Mouse (Mus musculus) splenic B cell, adult 2 months (primary cell): ENCODE results near the gene Rundc1.
"Not testable (repeated sequence)": the region's sequence is repeated elsewhere in the genome, so short reads cannot be mapped to it uniquely, and the experiment has no call there.

Source experiments
- DNase-seq: peaks from one replicate; pipeline ENCODE4 v3.0.0-alpha.2; 2011; ENCODE audit warnings: low read depth, low spot score
- H3K27me3 ChIP-seq: 2 replicates; pipeline ENCODE4 v1.6.1; 2012; ENCODE audit warnings: mild to moderate bottlenecking, low read length, moderate library complexity, mixed read lengths; ENCODE audit not compliant: control insufficient read depth, poor library complexity, insufficient read depth, severe bottlenecking
- H3K36me3 ChIP-seq: 2 replicates; pipeline ENCODE4 v1.6.1; 2012; ENCODE audit warnings: mild to moderate bottlenecking, low read length, moderate library complexity, mixed read lengths; ENCODE audit not compliant: control insufficient read depth, poor library complexity, insufficient read depth, severe bottlenecking

Gene Rundc1

DNA sequence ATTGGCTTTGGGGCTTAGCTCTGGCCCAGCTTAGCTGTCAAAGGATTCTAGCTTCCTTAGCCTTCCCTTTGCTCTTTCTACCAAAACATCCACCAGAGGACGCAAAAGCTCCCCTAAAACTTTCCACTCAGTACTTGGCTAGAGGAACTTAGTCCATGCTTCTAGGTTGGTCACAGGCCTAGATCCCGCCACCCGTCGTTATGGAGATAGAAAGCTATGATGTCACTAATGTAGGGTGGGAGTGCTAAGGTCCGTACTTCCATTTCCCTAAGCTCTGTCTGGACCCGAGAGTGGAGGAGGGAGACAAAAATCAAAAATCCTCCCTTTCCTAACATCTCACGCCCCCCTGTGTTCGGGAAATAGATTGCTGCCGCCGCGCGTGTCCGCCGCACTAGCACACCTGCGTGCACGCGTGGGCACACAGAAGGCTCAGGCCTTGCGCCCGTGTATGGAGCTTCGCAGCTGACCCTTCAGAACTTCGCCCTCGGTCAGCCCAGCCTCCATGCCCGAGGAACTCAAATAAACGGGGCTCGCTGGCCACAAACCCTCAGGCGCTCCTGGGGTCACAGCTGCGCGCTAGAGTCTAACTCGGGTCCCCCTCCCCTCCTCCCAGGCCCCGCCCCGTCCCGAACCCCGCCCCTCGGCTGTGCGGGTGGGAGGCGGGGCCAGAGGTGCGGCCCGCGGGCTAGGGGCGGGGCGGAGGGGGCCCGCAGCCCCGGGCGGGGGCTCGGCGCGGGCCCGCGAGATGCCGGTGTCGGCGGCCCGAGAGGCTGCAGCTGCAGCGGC lies 42.8 kb downstream of the Rundc1 start:
- DNase-seq, result peak; percentile 71
- Histone ChIP-seq H3K27me3 (peaks cover 4% of the 10 kb centered on the region; the same call in 1 of the 2 replicates), H3K36me3 (no peaks in the 10 kb centered on the region)

DNA sequence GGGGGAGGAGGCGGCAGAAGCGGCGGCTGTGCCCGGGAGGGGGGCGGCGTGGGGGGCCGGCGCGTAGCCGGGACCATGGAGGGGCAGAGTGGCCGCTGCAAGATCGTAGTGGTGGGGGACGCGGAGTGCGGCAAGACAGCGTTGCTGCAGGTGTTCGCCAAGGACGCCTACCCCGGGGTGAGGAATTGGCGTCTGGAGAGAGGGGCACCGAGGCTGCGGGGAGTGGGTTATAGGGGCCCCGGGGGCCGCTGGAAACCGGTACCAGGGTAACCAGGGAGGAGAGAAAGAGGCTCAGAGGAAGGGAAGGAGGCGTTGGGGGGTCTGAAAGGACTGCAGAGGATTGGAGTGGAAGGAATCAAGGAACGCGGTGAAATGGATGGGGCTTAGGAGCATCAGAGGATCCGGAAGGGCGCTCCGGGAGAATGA lies 43.4 kb downstream of the Rundc1 start:
- Histone ChIP-seq H3K36me3 (no peaks in the 10 kb centered on the region), H3K27me3 (peaks cover 4% of the 10 kb centered on the region; the same call in 1 of the 2 replicates)
- DNase-seq, result no peak

DNA sequence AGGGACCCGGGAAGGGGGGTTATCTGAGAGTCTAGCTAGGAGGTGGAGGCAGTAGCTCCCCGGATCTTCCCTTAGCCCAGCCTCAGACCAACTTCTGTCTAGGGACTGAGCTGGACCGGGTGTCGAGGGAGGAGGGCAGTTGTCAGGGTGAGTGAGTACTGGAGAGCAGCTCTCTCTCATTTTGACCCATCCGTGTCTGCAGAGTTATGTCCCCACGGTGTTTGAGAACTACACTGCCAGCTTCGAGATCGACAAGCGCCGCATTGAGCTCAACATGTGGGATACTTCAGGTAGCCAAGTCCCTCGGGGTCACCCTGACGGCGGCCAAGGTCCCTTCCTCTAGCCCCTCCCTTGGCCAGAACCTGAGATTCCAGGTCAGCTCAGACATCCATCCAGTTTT lies 43.8 kb downstream of the Rundc1 start:
- H3K36me3 ChIP-seq, result no peaks in the 10 kb centered on the region
- peaks cover 4% of the 10 kb centered on the region; the same call in 1 of the 2 replicates for H3K27me3 ChIP-seq
- DNase-seq, result peak; percentile 16

DNA sequence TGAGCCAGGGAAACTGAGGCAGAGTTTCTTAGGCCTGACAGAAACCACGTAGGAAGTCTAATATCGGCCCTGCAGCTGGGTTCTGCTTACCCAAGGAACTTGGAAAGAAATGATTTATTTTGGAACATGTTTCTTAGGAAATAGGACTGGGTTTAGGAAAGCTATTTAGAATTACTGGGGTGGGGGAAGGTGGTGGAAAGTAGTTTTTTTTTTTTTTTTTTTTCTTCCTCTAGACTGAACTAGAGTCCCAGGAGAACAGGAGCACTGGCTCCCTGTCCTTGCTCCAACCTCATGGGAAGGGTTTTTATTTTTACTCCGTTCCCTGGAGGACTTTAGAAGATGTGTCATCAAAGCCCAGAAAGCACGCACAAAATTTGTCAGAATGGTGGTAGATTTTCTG lies 44.3 kb downstream of the Rundc1 start:
- H3K27me3 ChIP-seq, result peaks cover 4% of the 10 kb centered on the region; the same call in 1 of the 2 replicates

DNA sequence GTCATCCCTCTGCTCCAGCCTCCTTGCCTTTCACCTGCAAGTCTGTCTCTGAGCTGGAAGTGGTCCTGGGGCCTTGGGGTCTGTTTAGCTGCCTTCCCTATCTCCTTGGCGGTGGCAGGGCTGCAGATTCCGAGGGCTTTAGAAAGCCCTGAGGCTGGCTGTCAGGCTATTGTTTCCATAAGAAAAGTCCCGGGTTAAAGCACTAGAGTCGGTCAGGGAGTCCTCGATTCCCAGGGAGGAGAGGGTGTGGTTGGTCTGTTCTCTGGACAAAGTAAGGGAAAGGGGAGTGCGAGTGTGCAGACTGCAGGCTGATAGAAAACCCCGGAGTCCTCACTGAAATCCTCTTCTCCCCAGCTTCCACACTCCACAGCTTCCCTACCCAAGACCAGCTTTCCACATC lies 45.3 kb downstream of the Rundc1 start:
- no peaks in the 10 kb centered on the region for H3K36me3 ChIP-seq
- DNase-seq, result no peak
- peaks cover 4% of the 10 kb centered on the region; the same call in 1 of the 2 replicates for H3K27me3 ChIP-seq

More for the DNA sequence above, 44.3 kb downstream of the Rundc1 start:
- DNase-seq, result no peak
- no peaks in the 10 kb centered on the region for H3K36me3 ChIP-seq

DNA sequence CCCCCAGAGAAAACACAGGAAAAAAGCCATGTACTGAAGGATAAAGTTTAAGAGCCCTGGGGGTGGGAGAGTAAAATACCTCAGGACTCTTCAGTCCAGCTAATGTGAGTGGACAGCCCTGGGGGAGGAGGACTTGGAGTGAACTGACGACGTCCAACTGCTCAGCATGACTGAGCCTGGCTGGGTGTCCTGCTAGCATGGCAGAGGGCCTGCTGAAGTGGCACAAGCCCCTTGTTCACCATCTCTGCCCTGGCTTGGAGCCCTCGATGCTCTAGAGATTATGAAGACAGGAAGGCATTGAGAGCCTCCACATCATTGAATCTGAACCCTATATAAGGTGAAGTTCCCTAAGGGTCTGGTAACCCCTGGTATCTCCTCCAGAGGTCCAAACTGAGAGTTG lies 47.0 kb downstream of the Rundc1 start:
- no peaks in the 10 kb centered on the region for H3K36me3 ChIP-seq
- no peak for DNase-seq
- peaks cover 4% of the 10 kb centered on the region; the same call in 1 of the 2 replicates for H3K27me3 ChIP-seq

DNA sequence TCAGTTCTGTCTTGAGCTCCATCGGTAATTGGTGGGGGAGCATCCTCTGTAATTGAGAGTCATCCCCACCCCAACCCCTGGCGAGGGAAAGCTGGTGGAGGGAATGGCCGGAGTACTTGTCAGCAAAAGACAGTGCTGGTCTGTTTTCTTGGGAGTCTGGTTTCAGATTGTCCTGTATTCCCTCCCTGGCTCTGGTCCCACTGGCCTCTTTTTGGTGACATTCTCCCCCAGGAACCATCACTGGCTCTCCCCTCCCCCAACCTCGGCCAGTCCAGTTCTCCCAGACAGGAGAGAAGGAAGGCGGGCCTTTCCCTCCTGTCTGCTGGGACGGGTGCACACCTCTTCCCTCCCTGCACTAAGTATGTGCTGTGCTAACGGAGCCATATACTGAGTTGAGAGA lies 47.5 kb downstream of the Rundc1 start:
- no peak for DNase-seq
- Histone ChIP-seq H3K27me3 (peaks cover 4% of the 10 kb centered on the region; the same call in 1 of the 2 replicates), H3K36me3 (no peaks in the 10 kb centered on the region)

DNA sequence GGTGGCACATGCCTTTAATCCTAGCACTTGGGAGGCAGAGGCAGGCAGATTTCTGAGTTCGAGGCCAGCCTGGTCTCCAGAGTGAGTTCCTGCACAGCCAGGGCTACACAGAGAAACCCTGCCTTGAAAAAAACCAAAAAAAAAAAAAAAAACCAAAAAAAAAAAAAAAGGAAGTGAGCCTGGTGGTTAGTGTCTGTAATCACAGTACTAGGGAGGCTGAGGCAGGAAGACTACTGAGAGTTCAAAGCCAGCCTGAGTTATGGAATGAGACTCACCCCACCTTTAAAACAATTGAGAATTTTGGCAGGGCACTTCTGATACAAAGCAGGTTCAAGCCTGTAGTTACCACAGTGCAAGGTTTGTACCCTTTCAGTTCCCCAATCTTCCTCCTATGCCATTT lies 48.8 kb downstream of the Rundc1 start:
- not testable (repeated sequence) for DNase-seq, H3K36me3 ChIP-seq, H3K27me3 ChIP-seq

DNA sequence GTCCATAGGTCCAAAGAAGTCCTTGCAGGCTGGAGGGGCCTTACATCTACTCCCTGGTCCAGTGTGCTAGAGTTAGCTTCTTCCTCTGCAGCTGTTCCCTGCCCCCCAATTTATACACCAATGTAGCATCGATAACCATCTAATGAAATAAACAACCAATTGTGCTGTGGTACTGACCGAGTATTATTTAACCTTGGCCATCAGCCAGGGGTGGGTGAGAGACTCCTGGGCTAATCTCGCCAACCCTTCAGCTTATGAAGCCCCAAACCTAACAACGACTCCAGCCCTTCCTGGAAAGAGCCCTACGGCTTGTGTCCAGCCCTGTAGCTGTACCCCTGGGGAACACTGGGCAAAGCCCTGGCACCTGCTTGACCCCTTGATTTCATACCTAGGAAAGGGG lies 49.4 kb downstream of the Rundc1 start:
- Histone ChIP-seq H3K27me3 (no peaks in the 10 kb centered on the region), H3K36me3 (no peaks in the 10 kb centered on the region)
- no peak for DNase-seq

DNA sequence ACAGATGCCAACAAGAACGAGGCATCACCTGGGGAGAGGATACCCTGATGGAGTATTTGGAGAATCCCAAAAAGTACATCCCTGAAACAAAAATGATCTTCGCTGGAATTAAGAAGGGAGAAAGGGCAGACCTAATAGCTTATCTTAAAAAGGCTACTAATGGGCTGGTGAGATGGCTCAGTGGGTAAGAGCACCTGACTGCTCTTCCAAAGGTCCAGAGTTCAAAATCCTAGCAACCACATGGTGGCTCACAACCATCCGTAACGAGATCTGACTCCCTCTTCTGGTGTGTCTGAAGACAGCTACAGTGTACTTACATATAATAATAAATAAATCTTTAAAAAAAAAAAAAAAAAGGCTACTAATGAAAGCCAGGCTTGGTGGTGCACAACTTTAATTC lies 51.5 kb downstream of the Rundc1 start:
- not testable (repeated sequence) for H3K36me3 ChIP-seq, H3K27me3 ChIP-seq, DNase-seq

DNA sequence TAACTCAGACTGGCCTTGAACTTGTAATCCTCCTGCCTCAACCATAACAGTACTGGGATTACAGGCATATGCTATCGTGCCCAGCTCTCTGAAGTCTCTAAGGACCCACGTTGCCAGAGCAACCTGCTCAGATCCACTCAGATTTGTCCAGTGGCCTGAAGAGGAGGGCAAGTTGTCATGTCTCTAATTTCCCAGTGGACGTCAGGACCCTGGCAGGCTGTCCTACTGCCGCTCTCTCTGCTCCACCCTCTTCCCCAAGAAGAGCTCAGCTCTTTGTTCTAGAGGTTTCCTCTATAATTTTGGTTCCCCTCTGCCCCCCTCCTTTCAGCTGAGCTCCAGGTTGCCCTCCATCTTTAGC lies 52.3 kb downstream of the Rundc1 start:
- Histone ChIP-seq H3K27me3 (no peaks in the 10 kb centered on the region), H3K36me3 (no peaks in the 10 kb centered on the region)
- DNase-seq, result no peak

DNA sequence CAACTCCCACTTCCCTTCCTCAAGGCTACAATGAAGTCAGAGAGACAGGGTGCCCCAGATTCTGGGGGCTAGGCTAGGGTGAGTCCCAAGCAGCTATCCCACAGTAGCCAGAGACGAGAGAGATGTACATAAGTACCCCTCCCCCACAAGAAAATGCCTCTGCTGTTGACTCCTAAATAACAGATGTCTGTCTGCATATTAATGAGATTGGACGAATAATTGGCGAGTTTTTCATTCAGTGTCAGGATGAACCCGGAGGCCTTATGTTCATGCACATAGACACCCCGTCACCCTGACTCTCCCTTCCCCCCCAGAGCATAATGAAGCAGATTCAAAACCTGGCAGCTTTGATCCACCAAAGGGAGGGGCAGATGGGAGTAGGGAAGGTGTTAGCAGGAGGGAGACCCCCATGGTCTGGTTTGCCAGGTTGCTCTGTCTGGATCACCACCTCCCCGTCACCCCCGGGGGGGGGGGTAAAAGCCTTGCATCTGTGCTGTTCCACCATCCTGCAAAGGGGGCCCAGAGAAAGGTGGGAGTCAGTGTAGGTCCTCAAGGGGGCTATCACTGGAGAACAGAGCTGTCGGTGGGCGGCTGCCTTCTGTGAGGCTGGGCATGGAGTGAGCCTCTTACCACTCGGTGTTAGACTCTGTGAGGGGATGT lies 52.8 kb downstream of the Rundc1 start:
- Histone ChIP-seq H3K27me3 (no peaks in the 10 kb centered on the region), H3K36me3 (no peaks in the 10 kb centered on the region)
- no peak for DNase-seq

DNA sequence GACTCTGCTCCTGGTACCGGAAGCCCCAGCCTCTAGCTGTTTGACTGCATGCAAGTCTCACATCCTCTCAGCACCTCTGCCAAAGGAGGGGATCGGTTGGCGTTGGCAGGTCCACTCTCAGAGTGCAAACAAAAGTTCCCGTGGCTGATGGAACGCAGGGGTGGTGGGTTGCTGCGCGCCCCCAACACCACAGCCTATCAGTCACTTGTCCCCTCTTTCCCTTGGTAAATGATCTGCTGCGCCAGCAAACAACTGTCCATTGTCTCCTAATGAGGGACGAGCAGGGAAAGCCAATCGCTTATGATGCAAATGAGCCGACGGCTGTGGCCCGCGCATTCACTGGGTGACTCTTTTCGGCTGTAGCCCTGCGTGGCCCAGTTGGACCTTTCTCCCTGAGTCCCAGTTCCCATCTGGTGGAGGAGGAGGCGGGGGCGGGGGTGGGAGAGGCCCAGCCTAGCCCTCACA lies 54.3 kb downstream of the Rundc1 start:
- DNase-seq, result no peak
- Histone ChIP-seq H3K36me3 (no peaks in the 10 kb centered on the region), H3K27me3 (no peaks in the 10 kb centered on the region)

DNA sequence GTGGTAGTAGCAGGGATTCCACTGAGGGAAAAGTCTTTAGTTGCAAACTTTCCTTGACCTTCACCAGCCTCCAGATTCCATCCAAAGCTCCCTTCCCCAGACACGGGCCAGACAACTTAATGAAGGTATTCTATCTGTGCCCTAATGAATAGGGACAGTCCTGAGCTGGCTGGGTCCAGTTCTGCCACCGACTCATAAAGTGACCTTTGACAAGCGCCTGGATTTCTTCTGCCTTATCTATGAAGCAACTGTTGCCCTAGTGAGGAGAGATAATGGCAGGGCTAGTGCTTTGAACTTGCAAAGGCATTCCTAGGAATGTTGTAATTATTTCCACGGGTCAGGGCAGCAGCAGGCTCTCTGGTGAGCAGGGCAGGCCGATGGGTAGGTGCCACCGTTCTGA lies 56.0 kb downstream of the Rundc1 start:
- DNase-seq, result no peak
- Histone ChIP-seq H3K36me3 (no peaks in the 10 kb centered on the region), H3K27me3 (no peaks in the 10 kb centered on the region)

DNA sequence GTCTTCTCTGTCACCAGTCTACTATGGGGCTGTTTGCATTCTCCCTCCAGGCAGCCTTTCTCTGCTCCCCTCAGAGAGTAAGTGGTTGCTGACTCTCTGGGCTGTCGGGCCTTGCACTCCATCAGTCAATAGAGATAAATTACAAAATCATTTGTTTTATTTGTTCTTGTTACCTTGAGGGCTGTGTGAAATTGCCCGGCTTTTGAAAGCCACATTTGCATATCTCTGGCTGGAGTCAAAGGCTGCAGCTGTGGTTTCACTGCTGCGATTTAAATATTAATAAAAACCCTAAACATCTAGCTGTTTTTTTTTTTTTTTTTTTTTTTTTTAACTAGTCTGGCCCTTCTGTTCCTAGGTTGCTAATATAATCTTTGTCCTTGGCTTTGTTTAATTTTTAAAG lies 58.9 kb downstream of the Rundc1 start:
- DNase-seq, result no peak
- no peaks in the 10 kb centered on the region for H3K36me3 ChIP-seq
- H3K27me3 ChIP-seq, result no peaks in the 10 kb centered on the region
